Mouse (Mus musculus) telencephalon, adult 2 months (tissue): Measurements from ENCODE around the gene Tmem178b.
A peak's percentile ranks its signal among the peaks of the same experiment; 100 is the strongest.

Source experiments
- DNase-seq: peaks from one replicate; pipeline ENCODE4 v3.0.0-alpha.2; 2011; ENCODE audit warnings: low read depth, low spot score

Gene Tmem178b

GRCm38 (mm10) chr6:40161381-40161780 lies 288.3 kb downstream of the Tmem178b start:
- peak; percentile 68 for DNase-seq

- no peak for DNase-seq
These were observed 300.5 kb downstream of the Tmem178b start for GRCm38 (mm10) chr6:40173559-40173958.

- peak; percentile 55 for DNase-seq
These were observed 304.8 kb downstream of the Tmem178b start for GRCm38 (mm10) chr6:40177870-40178269.

GRCm38 (mm10) chr6:40180551-40180950 lies 307.5 kb downstream of the Tmem178b start:
- DNase-seq: no peak

- DNase-seq: peak; percentile 41
These were observed 327.6 kb downstream of the Tmem178b start for GRCm38 (mm10) chr6:40200661-40201060.

- DNase-seq: no peak
These were observed 329.5 kb downstream of the Tmem178b start for GRCm38 (mm10) chr6:40202602-40203001.

- no peak for DNase-seq
These were observed 332.3 kb downstream of the Tmem178b start for GRCm38 (mm10) chr6:40205380-40205779.

- peak; percentile 40 for DNase-seq
These were observed 334.9 kb downstream of the Tmem178b start for GRCm38 (mm10) chr6:40208014-40208413.

- DNase-seq: no peak
These were observed 336.1 kb downstream of the Tmem178b start for GRCm38 (mm10) chr6:40209172-40209571.

GRCm38 (mm10) chr6:40217154-40217553 lies 344.1 kb downstream of the Tmem178b start:
- no peak for DNase-seq

GRCm38 (mm10) chr6:40217651-40218050 lies 344.6 kb downstream of the Tmem178b start:
- DNase-seq: no peak

- DNase-seq: no peak
These were observed 347.6 kb downstream of the Tmem178b start for GRCm38 (mm10) chr6:40220634-40221120.

GRCm38 (mm10) chr6:40225585-40226280 lies 352.7 kb downstream of the Tmem178b start:
- DNase-seq: no peak

- no peak for DNase-seq
These were observed 355.9 kb downstream of the Tmem178b start for GRCm38 (mm10) chr6:40228981-40229380.

GRCm38 (mm10) chr6:40229985-40230384 lies 356.9 kb downstream of the Tmem178b start:
- peak; percentile 64 for DNase-seq

GRCm38 (mm10) chr6:40234066-40234465 lies 361.0 kb downstream of the Tmem178b start:
- DNase-seq: no peak

- no peak for DNase-seq
These were observed 362.9 kb downstream of the Tmem178b start for GRCm38 (mm10) chr6:40235793-40236470.

- no peak for DNase-seq
These were observed 364.0 kb downstream of the Tmem178b start for GRCm38 (mm10) chr6:40236841-40237765.

- DNase-seq: no peak
These were observed 365.8 kb downstream of the Tmem178b start for GRCm38 (mm10) chr6:40238857-40239256.

- DNase-seq: no peak
These were observed 367.6 kb downstream of the Tmem178b start for GRCm38 (mm10) chr6:40240671-40241070.

- no peak for DNase-seq
These were observed 374.4 kb downstream of the Tmem178b start for GRCm38 (mm10) chr6:40247398-40247946.

- DNase-seq: no peak
These were observed 376.9 kb downstream of the Tmem178b start for GRCm38 (mm10) chr6:40249939-40250338.
